Mouse (Mus musculus): Measurements from ENCODE around the gene Magi2.
"Not testable (repeated sequence)": the region's sequence is repeated elsewhere in the genome, so short reads cannot be mapped to it uniquely, and the experiment has no call there.

Gene Magi2

GRCm38 (mm10) chr5:20512377-20513126 lies 1285.7 kb downstream of the Magi2 start:
- no peak for DNase-seq (ENCODE audit: low spot score)

GRCm38 (mm10) chr5:20521639-20522038 lies 1294.8 kb downstream of the Magi2 start:
- DNase-seq (ENCODE audit: low spot score): no peak

GRCm38 (mm10) chr5:20522047-20522446 lies 1295.2 kb downstream of the Magi2 start:
- no peak for DNase-seq (ENCODE audit: low spot score)

DNA sequence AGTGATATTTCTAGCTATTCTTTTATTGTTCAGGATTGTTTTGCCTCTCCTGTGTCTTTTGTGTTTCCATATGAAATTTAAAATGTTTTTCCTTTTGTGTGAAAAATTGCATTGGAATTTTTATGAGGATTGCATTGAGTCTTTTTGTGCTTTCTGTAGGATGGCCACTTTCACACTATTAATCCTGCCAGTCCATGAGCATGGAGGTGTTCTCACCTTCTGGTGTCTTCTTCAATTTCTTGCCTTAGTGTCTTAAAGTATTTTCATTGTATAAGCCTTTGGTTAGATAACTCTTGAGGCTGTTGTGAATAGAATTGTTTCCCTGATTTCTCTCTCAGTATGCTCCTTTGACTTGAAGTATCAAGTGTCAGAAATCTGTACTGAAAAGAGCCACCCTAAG lies 1296.9 kb downstream of the Magi2 start:
- DNase-seq (ENCODE audit: low spot score): no peak

DNA sequence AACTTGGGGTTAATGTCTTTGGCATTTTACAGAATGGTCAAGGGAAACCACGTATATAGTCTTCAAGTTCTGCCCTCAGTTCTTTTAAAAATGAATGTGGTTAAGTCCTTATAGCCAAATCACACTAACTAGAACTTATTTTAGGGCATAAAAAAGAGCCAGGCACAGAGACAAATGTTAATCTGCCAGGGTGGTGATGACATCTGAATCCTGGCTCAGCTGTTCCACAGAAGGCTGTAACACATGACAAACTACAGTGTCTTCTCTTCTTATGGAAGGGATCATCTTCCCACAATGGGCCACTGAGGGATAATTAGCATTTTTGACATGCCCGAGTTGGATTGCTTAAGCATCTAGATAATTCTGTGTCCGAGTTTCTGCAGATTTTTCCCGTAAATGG lies 1299.8 kb downstream of the Magi2 start:
- not testable (repeated sequence) for DNase-seq (ENCODE audit: low spot score)

GRCm38 (mm10) chr5:20536544-20536943 lies 1309.7 kb downstream of the Magi2 start:
- no peak for DNase-seq (ENCODE audit: low spot score)

DNA sequence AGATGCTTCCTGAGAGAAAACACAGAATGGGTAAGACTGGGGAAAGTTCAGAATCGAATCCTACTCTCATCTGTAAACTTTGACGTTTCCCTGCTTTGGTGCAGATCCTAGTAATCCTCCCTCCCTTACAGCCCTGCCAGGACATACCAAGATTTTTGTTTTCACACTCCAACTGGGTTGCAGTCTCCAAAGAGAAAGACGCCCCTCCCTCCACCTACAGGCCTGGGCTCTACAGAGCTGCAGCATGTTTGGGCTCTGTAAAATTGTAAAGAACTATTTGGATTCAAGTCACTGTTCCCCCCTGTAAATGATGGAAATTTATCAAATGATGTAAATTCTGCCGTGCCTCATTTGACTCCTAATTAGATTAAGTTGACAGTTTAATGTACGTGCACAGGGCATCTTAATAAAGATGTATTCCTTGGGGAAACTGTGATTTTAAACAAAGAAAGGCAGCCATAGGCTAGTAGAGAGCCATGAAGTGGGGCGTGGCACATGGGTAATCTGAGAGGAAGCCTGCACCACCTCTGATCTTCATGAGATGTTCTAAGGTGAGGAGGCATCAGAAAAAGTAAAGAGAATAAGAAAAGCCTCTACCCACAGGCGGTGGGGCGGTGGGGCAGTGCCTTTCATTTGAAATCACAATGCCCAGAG lies 1310.7 kb downstream of the Magi2 start:
- no peak for DNase-seq (ENCODE audit: low spot score)

DNA sequence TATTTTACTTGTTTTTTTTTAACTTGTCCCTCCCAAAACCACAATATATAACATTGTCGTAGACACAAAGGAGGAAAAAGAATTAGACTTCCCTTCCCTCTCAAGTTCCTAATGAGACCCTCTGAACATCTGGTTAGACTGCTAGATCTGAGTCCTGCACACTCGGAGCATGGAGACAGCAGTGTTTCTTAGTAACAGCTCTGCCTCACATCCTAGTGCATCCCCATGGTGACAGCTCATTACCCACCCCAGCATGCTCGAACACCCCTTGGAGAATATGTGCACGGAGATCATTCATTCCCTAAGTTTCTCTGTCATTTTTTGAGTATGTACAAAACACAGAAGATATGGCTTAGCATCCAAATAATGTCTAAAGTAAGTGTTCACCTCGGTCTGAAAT lies 1317.5 kb downstream of the Magi2 start:
- no peak for DNase-seq (ENCODE audit: low spot score)

GRCm38 (mm10) chr5:20559378-20559777 lies 1332.5 kb downstream of the Magi2 start:
- no peak for DNase-seq (ENCODE audit: low spot score)

GRCm38 (mm10) chr5:20559821-20560220 lies 1333.0 kb downstream of the Magi2 start:
- DNase-seq (ENCODE audit: low spot score): no peak

DNA sequence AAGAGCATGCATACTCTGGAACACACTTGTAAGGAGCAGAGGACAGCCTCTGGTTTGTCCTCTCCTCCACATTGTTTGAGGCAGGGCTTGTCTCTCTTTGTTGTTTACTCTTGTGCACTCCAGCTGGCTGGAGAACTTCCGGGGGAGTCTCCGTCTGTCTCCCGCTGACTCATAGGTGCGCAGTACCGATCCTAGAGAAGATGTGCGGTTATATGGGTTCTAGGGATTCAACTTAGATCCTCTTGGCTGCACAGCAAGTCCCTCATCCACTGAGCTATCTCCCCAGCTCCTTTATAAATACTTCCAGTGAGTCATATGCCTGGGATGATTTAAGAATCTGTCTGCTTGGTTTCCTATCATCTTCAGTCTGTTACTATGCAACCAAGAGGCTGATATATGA lies 1341.6 kb downstream of the Magi2 start:
- DNase-seq (ENCODE audit: low spot score): no peak

- DNase-seq (ENCODE audit: low spot score): no peak
These were observed 1342.1 kb downstream of the Magi2 start for GRCm38 (mm10) chr5:20568966-20569365.

DNA sequence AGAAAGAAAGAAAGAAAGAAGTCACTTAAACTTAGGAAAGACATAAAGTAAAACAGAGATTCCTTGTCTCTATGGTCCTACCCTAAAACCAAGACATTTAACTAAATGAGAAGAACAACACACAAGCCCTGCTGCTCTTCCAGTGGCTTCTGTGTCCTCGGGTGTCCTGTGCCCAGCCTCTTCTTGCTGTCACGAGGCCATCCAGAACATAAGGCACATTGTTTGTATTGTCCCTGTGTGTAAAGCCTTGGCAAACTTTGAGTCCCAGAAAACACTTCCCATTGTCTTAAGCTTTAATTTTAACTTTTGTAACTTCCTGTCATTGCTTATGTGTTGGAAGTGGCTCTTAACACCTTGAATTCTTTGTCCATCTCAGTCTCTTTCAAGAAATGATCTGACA lies 1348.0 kb downstream of the Magi2 start:
- DNase-seq (ENCODE audit: low spot score): no peak

DNA sequence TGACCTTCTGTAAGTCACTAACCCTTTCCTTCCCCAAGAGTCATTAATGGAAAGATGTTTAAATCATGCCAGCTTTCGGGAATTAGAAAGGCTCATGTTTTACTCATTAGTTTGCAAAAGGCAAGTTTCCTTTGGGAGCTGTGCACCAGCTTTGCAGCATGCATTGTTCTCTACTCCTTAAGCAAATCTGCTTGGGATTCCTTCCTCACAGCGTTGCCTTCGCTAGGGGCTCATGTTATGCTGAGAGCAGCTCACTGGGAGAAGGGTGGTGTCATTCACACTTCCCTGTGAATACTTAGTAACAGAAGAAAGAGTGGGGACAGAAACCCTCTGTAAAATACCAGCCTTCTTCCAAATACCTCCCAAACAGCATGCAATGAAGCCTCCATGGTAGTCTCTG lies 1349.0 kb downstream of the Magi2 start:
- no peak for DNase-seq (ENCODE audit: low spot score)

DNA sequence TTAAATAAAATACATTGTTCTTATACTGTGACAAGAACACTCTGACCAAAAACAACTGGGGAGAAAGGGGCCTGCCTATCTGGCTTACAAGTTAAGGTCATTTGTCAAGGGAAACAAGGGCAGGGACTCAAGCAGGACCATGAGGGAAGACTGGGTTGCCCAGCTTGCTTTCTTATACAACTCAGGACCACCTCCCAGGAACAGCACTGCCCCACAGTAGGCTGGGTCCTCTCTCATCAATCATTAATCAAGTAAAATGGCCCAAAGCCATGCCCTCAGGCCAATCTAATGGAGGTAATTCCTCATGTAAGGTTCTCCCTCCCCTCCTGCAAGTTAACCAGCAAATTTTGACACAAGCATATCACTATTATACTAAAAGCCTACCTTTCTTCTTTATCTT lies 1349.4 kb downstream of the Magi2 start:
- no peak for DNase-seq (ENCODE audit: low spot score)

GRCm38 (mm10) chr5:20578666-20579065 lies 1351.8 kb downstream of the Magi2 start:
- DNase-seq (ENCODE audit: low spot score): no peak

DNA sequence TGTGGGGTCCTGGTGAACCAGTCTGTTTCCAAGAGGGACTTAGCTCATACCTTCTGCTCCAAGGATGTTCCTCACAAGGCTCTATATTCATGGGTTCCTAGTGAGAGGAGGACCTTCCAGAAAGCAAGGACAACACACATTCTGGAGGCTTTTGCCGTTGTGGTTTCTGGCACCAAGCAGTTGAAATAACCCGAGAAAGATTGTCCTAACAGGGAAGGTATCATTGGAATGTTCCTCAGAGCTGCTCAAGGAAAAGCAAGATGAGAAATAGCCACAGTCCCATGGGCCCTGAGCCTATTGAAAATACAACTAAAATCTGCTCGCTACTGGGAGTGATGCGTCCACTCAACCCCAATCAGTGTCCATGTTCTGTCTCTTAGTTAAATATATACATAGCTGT lies 1353.8 kb downstream of the Magi2 start:
- no peak for DNase-seq (ENCODE audit: low spot score)

GRCm38 (mm10) chr5:20582995-20583435 lies 1356.2 kb downstream of the Magi2 start:
- DNase-seq (ENCODE audit: low spot score): no peak

DNA sequence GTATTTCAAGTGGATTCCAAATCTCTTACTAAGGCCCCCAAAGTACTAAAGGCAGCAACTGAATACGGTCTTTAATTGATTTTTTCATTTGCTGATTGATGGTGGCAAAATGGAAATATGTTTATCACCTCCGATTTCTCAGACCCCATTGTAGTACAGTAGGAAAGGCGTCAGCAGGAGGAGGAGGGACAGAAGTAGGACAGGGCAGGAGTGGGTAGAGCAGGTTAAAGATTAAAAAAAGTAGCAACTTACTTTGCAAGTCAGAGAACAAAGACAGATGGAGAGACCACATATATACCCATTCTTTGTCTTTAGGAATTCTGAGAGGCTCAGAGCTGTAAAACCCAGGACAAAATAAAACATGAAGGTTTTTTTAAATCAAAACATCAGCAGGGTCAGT lies 1356.8 kb downstream of the Magi2 start:
- DNase-seq (ENCODE audit: low spot score): no peak

GRCm38 (mm10) chr5:20584769-20585168 lies 1357.9 kb downstream of the Magi2 start:
- DNase-seq (ENCODE audit: low spot score): no peak

GRCm38 (mm10) chr5:20589731-20590130 lies 1362.9 kb downstream of the Magi2 start:
- no peak for DNase-seq (ENCODE audit: low spot score)

DNA sequence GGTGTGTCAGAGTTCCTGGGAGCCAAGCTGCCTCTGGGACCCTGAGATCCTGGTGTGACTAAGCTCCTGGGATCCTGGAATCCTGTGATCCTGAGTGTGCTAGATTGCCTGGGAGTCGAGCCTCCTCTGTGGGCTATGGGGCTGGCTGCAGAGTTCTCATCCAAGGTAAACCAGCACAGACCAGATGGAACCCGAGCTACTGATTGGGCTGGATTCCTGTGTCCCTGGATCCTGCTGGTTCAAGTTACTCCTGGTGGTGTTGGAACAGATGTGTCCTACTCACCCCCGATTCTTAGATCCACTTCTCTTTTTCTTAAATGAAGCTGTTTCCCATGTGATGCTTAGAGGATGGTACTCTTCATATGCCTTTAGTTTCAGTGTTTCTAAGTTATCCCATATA lies 1371.4 kb downstream of the Magi2 start:
- DNase-seq (ENCODE audit: low spot score): no peak

DNA sequence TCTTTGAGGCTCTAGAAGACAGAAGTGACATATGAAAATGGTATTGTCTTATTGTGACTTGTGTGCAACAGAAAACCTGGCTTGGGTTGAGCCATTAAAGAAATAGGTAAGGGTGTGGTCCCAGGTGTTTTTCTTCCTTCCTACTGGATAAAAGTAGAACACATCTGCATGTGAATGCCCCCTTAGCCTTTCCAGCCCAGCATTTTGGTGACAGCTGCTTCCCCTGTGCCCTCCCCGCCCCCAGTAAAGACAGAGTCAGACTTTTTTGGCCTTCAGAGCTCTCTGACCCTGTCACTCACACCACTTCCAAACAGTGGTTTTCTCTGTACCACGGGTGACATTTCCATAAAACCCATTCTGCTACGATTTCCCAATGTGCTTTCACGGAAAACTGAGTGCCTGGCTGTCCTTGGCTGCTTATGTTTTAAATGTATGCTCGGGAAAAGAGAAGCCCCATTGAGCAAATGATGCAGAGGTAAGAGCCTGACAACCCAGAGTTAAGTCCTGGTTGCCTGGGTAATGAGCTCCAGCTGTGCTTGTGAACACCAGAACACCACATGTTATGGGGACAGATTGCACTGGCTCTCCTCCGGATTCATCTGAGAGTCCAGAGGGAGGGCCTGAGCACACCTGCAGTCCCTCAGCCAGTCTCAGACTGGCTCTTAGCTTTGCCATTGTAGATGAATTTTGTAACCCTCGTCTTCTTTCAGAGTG lies 1377.1 kb downstream of the Magi2 start:
- no peak for DNase-seq (ENCODE audit: low spot score)
